Mouse (Mus musculus) ovary, postnatal 14 days (tissue): Measurements from ENCODE around the gene Nipbl.
"Not testable (repeated sequence)": the region's sequence is repeated elsewhere in the genome, so short reads cannot be mapped to it uniquely, and the experiment has no call there.

ENCODE experiments used
- DNase-seq: peaks from one replicate; pipeline ENCODE4 v3.0.0; 2022; ENCODE audit warnings: low spot score

Nipbl gene

DNA sequence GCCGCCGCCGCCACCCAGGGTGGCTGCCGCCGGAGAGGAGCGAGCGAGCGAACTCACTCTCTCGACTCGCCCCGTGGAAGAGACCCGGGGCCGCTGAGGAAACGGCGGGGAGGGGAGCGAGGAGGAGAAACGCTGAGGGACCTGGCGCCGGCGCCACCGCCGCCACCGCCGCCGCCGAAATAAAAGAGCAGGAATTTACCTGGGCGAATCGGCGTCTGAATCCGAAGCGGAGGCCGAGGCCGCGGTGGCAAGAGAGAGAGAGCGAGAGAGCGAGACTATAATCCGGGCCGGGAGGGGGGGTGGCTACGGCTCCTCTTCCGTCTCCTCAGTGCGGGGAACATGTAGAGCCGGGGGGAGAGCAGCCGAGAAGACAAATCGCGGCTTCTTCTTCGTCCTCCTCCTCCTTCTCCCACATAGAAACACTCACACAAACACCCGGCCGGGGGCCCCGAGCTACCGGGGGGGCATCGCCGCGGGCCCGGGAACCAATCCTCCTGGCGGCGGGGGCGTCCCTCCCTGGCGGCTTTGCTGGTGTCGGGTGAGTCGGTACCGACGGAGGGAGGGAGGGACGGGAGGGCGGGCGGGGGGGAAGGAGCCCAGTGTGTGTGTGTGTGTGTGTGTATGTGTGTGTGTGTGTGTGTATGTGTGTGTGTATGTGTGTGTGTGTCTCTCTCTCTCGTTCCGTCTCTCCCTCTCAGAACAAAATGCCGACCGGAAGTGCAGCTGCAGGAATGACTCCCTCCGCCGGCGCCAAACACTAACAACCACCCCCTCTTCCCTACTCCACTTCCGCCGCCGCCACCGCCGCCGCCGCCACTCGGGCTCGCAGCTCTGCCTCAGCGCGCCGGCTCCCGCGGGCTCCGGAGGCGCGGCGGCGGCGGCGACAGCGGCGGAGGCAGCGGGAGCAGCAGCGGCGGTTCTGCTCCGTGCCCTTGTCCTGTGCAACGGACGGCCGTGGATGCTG lies at the start of gene Nipbl:
TSS of gene Nipbl (minus strand) at position 538 of the 964 bp plus-strand sequence.
- peak; percentile 81 for DNase-seq

DNA sequence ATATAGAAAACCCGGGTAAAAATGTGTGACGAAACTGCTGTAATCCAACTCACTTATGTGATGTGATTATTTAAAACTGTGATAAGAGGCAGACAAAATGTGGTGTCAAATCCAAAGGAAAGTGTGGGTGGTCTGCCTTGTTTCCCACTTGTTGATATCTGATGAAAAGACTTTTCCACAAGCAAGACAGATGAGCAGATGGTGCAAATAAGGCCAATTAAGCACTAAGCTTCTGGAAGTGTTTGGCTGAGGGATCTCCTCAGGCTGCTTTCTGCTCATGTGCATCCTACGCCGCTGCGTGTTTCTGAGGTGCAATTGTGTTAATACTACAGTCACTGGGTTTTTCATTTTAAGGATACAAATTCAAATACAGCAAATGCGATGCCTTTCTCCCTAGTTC lies 41.0 kb upstream of the Nipbl start:
- no peak for DNase-seq

DNA sequence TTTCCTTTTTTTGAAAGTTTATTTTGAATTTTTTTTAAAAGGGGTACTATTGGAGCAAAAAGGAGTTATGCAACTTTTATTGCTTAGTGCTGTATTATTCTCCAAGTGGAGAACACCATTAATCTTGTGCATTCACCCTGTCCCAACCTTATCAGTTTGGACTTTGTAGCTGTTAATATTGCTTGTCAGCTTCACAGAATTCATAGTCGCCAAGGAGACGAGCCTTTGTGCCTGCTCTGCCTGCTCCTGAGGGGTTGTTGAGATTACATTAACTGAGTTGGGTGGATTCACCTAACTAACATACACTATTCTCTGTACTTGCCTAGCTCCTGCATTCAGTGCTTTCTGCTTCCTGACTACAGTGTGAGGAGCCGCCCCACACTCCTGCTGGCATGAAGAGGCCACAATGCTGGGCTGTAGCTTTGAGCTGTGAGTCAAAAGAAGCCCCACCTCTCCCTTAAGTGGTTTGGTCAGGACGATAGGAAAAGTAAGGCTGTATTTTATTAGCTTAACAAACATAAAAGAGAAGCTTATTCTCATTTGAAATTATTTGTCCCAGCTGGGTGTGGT lies 24.8 kb upstream of the Nipbl start:
- no peak for DNase-seq

DNA sequence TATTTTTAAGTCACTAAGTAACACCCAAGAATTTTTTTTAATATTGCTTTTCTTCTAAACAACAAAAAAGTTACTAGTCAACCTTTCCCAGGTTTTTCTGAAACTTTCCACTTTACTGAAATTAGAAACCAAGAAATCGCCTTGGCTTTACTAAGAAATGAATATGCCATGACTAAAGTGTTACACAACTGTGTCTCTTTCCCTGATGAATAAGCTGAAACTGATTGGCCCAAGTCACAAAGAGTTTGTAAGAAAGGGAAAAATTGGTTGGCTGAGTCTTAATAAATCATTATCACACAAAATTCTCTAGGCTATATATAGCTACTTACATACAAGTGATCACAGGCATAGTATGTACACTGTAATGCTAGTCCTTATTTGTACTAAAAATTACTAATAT lies 19.3 kb upstream of the Nipbl start:
- DNase-seq, result no peak

DNA sequence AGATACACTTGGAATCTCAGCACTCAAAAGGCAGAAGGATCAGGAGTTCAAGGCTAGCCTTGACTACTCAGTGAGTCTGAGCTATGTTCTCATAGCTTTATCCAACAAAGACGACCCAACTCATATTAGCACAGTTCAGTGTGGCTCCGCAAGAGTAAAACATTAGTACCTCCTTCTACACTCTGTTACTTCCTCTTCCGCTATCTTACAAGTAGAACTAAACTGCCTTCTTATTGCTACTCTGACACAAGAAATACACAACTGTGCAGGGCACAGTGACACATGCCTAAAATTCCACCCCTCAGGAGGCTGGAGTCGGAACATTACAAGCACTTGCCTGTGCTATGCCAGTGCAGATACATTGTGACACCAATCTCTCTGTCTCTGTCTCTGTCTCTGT lies 18.5 kb upstream of the Nipbl start:
- no peak for DNase-seq

DNA sequence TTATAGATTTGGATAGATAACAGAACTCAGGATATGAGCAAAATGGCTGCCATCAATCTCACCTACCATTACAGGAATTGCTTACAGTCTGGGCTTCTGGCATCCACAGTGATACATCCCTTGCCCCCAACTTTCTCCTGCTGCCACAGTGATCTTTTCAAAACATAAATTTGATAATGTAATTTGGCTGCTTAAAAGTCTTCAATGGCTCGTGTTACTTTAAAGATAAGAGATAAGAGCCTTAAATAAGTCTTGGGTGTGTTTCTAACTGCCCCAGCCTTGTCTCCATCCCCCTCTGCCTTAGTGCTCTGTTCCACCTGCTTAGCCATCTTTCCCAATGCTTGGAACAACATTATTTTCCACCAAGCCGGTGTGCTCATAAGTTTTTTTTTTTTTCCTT lies 16.6 kb upstream of the Nipbl start:
- DNase-seq, result no peak

DNA sequence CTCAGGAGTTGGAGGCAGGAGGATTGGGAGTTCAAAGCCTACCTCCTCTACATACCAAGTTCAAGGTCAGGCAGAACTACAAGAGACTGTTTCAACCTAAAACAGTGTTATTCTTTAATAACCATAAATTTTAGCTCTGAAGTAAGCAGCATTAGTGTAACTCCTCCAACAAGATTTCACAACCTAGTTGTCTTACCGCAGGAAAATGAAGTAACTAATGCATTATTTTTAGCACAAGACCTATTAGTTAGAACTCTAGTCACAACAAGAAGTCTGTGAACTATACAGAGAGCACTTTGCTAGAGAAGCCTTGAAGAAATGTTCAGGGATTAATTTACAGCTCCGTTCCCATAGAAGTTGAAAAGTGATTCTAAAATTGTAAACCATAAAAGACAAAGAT lies 15.7 kb upstream of the Nipbl start:
- no peak for DNase-seq

DNA sequence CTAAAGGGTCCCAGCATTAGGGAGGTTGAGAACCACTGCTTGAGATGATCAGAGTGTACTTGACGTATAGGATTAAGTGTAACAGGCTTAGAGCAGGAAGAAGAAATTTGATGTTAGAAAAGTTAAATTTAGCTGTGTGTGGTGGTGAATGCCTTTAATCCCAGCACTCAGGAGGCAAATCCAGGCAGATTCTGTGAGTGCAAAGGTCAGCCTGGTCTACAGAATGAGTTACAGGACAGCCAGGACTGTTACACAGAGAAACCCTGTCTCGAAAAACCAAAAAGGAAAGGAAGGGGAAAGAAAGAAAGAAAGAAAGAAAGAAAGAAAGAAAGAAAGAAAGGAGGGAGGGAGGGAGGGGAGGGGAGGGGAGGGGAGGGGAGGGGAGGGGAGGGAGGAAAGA lies 12.0 kb upstream of the Nipbl start:
- not testable (repeated sequence) for DNase-seq

DNA sequence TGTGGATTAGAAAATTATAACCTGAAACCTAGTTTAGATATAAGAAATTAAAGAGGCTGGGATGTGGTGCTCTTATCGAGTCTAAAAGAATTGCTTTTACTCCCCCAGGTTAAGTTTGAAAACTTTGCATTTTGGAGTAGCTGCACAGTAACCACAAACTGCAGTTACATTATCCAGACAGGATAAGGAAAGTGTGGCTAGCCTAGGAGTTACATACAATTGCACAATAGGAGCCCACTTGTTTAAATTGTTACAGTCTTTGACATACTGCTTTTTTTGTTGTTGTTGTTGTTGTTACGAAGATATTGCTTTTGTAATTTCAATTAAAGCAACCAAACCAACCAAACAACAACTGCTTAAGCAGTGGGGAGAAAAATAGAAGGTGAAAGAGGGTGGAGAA lies 11.2 kb upstream of the Nipbl start:
- DNase-seq, result no peak

DNA sequence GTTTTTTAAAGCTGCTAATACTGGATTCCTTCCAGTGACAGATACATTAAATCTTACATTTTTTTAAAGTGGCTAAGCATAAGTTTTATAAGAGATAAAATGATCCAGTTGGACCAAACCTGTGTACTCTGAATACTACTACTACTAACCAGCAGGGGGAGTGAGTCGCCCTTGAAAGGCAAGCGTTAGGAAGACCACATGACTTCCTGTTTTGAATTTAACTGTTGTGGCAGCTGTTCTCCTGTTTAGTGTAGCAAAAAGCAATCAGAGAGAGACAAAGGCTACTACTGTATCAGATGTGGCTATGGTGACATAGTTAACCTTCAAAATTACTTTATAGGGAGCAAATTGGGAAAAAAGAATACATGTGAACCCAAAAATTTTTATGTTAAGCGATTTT lies 6.8 kb upstream of the Nipbl start:
- DNase-seq, result peak; percentile 19

DNA sequence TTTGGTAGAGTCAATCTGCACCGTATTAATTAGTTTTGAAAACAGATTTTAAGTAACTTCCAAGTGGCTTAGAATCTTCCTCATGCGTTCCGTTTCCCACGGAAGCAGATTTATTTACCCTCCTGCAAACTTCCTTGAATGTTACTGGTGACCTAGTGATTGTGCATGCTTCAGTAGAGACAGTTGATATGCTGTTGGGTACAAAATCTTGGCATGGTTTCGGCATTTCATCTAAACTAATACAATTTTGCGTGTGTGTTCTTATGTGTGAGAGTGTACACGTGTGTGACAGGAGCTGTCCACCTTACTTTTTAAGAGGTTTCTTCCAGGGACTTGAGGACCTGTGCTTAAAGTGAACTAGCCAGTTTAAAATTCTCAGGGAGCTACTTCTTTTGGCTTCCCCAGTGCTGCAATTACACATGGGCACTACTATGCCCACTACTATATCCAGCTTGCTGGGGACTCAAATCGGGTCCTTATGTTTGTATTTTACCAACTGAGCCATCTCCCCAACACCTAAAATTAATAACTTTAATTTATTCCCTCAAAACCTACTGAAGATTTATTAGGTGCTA lies 3.0 kb upstream of the Nipbl start:
- DNase-seq, result no peak

DNA sequence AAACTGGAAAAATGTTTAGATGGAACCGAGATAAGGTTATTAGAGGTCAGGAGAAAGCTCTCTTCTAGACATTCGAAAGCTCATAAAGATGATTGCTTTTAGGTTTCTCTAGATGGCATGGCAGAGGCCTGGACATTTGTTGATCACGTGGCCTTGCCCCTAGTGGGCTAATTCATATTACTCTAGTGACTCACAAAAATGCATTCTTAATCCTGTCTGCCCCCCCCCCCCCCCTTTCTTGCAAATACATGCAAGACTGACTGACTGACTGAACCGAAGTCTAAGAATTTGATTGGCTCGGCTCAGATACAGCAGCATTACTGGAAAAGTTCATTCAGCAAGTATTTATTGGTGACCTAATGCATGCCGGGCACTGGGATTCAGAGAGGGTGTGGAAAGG lies 2.2 kb upstream of the Nipbl start:
- DNase-seq, result no peak

DNA sequence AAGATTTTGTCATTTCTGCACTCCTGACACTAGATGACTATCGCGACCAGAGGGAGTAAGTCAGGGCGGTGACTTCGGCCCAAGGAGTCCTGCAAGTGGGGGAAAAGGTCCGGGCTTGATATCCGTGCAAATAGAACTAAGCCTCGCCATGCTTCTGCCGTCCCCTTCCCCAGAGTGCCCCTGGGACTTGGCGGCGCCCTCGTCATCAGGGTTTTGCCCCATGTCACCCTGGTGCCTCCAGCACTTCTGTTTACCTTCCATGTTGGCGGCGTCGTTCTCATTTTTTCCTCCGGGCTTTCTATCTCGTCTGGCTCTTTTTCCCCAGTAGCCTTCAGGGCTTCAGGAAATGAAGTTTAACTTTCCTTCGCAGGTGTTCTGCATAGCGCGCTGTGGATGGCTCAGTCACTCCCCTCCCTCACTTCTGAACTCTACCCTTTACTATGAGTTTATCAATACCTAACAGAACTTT lies 1.7 kb upstream of the Nipbl start:
- peak; percentile 4 for DNase-seq

DNA sequence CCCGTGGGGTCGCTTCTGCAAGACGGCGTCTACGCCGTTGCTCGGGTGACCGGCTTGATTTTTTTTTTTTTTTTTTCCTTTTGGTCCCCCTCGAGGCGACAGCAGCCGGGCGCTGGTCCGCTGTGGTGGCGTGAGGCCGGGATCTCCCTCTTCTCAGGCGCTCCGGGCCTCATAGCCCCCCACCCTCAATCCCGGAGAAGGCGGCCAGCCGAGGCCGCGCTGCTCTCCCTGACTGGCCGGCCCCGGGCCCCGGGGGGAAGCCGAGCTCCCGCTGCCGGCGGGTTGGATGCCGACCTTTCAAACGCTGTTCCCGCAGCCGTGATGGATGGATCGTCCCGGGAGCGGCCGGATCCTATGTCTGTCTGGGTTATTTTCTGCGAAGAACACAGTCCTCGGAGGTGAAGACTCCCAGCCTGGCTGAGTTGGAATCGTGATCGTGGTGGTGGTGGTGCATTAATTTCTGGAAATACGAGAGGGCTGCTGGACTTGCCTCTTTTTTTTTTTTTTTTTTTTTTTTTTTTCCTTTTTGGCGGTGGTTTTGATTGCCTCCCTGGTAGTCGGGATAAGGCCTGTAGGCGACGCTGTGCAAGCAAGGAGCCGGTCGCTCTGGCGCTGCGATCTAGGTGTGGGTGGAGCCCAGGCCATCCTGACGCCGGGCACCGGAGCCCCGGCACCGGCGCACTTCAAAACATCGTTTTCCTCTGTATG lies 781 bp upstream of the Nipbl start:
- DNase-seq, result peak; percentile 59

DNA sequence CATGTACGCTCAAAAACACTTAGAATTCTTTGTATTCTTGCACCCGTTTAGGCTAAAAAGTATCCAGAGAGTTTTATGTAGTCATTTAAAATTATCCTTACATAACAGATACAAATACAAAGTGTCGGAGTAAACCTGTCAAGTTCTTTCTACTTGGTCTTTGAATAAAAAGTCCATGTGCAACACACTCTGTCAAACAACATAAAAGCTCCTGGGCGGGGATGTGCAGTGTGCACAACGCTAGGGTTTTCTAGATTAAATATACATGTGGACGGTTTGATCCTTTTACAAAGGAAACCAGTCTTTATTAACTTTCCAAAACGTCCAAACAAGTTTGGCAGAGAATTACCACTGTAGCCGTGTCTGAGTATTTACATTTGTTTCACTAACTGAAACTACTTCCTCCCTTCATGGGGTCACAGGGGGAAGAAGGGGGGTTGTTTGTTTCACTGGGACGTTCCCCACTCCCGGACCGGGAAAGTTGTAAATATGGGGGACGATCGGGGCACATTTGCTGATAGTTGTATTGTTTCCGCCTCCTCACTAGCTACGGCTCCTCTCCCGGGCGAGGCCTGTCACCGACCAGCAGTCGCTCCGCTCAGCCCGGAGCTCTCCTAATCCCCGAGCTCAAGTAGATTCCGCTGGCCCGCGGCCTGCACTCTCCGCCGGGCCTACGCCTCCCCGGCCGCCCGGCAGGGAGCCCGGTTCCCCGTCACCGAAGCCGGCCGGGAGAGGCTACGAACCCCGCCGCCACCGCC lies 916 bp downstream of the Nipbl start:
- DNase-seq, result peak; percentile 51

DNA sequence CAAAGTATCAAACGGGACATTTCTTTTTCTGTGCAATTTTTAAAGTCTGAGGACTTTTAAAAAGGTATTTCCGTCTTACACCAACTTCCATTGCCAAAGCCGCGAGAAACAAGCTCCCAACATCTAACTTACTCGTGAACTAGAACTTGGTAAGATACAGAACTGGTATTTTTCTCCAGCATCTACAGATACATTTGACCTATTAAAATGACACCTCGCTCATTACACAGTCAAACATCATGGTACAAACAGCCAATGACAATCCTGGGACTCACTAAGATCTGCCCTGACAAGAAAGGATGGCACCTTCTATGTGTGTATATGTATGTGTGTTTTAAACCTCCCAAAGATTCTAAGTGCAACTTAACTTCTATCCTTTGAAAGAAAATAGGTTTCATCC lies 1.5 kb downstream of the Nipbl start:
- DNase-seq, result no peak

DNA sequence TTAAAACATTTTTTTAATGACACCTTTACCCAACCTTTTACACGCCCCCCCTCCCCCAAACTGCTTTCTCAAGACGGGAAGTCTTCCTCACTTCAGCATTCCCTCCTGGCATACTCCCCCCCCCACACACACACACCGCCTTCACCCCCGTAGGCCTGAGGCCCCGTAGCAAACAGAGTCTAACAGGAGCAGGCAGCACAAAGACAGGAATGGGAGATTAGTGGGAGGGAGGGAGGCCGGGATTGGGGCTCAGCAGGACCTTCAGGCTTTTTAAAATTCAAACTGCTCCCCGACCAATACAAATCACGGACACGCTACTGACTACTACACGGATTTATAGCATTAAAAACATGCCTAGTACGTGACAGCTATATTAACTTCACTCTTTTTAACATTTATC lies 2.1 kb downstream of the Nipbl start:
- DNase-seq, result peak; percentile 3

DNA sequence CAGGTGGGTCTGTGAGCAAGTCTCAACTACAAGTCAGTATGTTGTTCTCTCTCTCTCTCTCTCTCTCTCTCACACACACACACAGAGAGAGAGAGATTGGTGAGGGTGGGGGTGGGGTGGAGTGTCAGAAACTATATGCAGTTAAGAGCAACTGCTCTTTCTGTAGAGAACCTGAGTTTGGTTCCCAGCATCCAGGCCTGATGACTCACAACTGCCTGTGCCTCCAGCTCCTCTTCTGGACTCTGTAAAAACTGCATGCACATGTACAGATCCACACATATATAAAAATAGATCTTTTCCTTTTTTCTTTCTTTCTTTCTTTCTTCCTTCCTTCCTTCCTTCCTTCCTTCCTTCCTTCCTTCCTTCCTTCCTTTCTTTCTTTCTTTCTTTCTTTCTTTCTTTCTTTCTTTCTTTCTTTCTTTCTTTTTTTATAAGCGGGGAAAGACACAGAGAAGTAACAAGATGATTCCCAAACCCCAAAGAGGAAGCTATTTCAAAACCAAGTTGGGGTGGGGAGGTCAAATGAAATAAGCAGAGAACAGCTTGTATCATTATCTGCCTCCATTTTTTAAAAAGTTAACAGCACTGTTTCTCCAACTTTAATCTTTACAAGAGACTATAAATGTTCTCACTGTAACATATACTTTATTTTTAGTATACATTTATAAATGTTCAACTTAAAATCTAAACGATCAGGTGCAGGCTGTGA lies 10.9 kb downstream of the Nipbl start:
- no peak for DNase-seq

DNA sequence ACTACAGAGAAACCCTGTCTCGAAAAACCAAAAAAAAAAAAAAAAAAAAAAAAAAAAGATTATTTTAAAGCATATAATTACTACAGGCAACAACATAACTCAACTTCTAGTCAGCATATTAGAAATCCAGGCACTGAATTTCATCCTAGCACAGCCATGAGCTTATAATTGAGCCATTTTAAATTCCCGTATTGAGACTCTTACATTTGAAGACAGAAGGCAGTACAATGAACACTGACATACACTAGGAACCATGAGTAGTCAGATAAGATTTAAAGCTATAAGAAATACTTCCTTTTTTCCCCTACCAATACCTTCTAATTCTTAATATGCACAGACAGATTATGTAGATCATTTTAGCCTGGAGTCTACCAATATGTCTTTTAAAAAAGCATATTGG lies 11.7 kb downstream of the Nipbl start:
- DNase-seq, result no peak

DNA sequence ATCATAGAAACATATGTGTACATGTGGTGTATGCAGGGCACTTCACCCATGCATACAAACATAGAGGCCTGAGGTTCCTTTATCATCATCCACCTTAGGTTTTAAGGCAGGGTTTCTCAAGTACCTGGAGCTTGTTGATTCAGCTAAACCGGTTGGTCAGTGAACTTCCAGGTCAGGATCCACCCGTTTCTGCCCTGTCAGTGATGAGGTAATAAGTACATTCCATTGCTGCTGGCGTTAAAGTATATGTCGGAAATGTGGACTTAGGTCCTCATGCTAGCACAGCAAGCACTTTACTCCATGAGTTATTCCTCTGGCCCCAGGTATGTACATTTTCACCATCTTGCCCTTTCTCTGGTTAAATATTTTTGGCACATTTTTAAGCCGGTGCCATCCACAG lies 14.8 kb downstream of the Nipbl start:
- no peak for DNase-seq

DNA sequence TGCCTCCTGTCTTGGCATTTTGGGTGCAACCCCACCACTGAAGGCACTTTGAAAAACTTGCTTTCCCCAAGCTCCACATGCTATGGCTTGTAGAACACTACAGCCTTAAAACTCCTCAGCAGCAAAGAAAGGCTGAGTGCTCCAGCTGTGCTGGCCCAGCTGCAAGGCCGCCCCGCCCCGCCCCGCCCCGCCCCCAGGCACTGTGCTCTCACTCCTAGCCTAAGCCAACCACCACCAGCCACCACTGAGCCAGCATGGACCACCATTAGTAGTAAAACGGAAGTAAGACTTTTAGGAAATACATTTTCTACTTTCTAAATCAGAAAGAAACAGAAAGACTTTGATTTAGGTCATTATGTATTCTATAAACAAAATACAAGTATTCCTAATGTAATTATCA lies 23.4 kb downstream of the Nipbl start:
- no peak for DNase-seq
